Mouse (Mus musculus) erythroid progenitor cell, adult 5-6 weeks (primary cell): Measurements from ENCODE around the gene Fzd7. TPM values are rescaled to one million over a fixed set of nuclear protein-coding genes. Genes with fewer than 3 reads are reported as not detected.

ENCODE experiments used
- ATAC-seq: replicated peaks from 2 replicates; pipeline ENCODE4 v1.8.0; 2016; ENCODE audit warnings: moderate number of reproducible peaks, mild to moderate bottlenecking, moderate TSS enrichment, inconsistent platforms; ENCODE audit not compliant: poor library complexity, low FRiP score, severe bottlenecking
- total RNA-seq, 2 experiments: library from RNA; stranded (forward) in 1 of 2; stranded (reverse) in 1 of 2; fragments of 150-400 nt in 1 of 2; fragments of 186-747, 209-891 nt in 1 of 2; gene quantifications; 2 replicates each; pipeline versions ENCODE4 v1.2.3 to v1.2.4; 2015 to 2017; ENCODE audit warnings: low replicate concordance in 2 of 2

The Fzd7 gene
- total RNA-seq, 2 experiments from 2014 or later, result 0.45 to 5.4 TPM

DNA sequence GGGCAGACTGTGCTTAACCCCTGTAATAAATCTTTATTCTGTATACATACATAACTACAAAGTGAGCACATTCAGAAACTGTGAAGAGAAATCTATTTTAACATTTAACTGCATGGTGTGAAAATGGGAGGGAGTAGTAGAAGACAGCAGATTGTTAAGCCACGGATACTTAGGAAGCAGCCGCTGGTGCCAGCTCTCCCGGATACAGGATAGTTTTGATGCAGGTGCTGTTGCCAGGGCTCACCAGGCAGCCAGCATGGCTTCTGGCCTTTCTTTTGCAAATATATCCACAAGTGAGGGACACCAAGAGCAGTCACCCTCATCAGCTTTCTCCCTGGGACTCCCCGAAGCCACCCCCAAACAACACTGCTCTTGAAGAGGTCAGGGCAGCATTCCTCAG is 13.1 kb upstream of the Fzd7 start:
- ATAC-seq, result no peak

DNA sequence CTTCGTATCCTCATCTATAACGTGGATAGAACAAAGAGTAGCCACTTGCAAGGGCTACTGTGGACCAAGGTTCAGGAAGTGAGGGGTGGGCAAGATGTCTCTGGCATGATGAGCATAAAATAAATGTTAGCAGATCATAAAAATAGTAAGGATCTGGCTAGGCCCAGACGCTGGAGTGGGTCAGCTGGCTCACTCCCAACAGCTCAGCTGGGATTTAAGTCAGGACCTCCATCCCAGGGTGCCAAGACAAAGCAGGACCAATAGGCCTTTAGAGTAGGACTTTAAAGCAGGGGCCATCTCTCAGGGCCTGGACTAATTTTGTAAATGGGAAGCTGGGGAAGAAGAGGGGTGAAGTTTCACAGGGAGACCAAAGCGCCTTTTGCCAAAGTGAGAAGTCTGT is 11.5 kb upstream of the Fzd7 start:
- no peak for ATAC-seq

- ATAC-seq, result no peak
These were observed 9.7 kb upstream of the Fzd7 start for GRCm38 (mm10) chr1:59472368-59473180.

DNA sequence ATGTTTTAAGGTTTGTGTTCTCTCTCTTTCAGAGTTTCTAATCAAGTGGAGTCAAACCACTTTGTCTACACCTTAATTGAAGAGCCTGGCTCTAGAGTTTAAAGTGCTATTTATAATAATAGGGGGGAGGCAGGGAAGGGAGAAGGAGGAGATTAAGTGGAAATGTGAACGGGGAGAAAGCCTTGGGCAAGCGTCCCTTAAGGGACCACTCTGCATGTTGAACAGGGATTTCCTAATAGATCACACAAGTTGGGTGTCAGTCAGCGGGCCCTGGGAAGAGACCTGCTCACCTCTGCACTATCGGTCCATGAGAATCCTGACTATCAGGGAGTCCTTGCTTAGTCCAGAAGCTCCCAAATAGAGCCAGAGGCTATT is 9.1 kb upstream of the Fzd7 start:
- no peak for ATAC-seq

DNA sequence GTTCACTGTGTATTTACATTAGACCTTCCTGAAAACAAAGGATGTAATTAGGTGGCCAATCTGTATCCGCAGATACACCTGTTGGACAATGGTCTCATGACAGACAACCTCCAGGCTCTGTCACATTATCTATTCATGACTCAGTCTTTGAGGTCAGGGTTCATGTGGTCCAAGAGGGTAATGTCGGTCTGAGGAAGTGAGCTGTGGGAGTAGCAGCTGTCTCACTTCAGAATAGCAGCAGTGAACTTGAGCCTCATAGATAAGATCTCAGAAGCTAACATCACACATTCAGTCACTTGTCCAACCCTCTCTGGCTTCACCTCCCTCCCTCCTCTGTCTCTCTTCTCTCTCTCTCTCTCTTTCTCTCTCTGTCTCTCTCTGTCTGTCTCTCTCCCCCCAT is 6.6 kb upstream of the Fzd7 start:
- ATAC-seq, result no peak

DNA sequence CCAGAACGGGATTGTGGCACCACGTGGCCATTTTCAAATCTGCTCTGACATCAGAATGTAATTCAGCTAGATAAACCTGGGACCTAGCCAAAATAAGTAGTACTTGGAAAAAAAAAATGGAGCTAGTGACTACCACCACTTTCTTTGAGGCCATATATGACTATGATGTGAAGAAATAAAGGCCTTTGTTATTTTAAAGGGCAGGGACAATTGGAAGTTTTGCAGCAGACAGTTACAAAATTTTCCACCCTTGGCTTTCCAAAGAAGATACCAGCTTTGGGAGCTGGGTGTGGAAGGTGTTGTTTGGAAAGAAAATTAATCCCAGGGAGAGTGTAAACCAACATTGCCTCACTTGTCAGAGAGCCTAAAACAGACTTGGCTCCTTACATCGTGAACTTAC is 3.3 kb upstream of the Fzd7 start:
- no peak for ATAC-seq

DNA sequence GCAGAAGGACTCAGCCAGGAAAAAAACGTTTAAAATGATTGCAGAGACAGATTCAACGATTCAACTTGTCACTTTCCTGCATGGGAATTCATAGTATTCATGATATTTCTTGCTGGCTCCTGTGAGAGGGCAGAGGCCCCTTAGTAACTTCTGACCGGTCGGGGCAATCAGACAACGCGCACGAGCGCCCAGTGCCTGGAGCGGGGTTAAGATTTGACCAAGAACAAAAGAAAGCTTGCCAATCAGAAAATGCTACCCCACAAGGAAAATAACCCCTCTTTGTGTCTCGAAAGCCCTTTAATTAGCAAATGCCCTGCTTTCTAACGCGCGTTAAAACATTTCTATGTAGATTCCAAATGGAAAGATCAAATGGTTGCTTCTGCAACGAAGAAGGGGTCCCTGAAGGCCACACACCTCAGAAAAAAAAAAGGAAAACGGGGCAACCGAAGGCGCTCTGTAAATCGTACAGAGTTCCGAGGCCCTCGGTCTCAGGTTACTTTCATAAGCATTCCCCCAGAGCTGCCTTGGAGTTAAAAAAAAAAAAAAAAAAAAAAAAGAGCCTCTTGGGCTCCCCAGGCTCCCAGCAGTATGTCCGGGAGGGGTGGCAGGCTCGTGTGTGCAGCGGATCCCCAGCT is 1.3 kb upstream of the Fzd7 start:
- no peak for ATAC-seq

- ATAC-seq, result peak; percentile 88
These were observed 550 bp upstream of the Fzd7 start for GRCm38 (mm10) chr1:59481456-59482291.

- no peak for ATAC-seq
These were observed 684 bp downstream of the Fzd7 start for GRCm38 (mm10) chr1:59482696-59483520.

DNA sequence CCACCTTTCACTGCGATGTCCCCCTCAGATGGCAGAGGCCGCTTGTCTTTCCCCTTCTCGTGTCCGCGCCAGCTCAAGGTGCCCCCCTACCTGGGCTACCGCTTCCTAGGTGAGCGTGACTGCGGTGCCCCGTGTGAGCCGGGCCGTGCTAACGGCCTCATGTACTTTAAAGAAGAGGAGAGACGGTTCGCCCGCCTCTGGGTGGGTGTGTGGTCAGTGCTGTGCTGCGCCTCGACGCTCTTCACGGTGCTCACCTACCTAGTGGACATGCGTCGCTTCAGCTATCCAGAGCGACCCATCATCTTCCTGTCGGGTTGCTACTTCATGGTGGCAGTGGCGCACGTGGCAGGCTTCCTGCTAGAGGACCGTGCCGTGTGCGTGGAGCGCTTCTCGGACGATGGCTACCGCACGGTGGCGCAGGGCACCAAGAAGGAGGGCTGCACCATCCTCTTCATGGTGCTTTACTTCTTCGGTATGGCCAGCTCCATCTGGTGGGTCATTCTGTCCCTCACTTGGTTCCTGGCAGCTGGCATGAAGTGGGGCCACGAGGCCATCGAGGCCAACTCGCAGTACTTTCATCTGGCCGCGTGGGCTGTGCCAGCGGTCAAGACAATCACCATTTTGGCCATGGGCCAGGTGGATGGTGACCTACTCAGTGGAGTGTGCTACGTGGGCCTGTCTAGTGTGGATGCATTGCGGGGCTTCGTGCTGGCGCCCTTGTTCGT is 1.5 kb downstream of the Fzd7 start:
- ATAC-seq, result no peak

GRCm38 (mm10) chr1:59484314-59484713 is 2.1 kb downstream of the Fzd7 start:
- no peak for ATAC-seq

DNA sequence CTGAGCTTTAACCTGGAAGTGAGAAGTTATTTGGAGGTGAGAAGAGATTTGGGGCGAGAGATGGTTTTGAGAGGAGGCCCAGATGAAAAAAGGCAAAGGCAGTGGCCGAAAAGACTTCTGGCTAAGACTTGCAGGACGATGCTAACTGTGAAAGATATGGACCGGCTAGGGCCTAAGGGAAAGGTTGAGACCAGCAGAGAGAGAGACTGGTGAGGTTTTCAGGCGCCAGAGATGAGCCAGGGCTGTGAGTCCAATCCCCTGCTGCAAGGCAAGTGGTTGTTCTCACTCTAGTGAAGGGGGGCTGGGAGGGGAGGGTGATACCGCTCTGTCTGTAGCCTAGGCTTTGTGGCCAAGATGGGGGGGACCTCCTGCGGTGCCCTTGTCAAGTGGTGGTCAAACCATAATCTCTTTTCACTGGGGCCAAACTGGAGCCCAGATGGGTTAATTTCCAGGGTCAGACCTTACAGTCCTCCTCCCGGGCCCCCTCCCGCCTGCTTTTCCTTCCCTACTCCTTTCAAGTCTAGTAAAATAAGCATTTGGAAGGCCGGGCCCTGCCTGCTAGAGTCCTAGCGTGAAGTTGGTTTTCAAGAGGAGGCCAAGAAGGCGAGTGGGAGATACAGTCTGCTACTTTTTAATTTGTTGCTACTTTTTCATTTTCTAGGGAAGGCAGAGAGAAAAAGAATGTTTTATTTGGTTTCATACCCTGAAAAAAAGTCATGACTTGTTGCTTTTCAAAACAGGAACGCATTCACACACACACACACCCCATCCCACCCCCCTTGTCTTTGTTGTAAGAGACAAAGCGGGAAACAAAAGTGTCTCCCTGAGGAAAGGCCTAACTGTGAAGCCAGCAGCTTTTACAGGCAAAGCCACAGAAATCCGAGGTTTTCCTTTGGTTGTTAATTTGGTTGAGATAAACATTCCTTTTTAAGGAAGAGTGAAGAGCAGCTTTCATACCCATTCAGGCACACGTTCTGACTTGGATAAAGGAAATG is 2.9 kb downstream of the Fzd7 start:
- ATAC-seq, result no peak

- no peak for ATAC-seq
These were observed 3.6 kb downstream of the Fzd7 start for GRCm38 (mm10) chr1:59485803-59486202.

DNA sequence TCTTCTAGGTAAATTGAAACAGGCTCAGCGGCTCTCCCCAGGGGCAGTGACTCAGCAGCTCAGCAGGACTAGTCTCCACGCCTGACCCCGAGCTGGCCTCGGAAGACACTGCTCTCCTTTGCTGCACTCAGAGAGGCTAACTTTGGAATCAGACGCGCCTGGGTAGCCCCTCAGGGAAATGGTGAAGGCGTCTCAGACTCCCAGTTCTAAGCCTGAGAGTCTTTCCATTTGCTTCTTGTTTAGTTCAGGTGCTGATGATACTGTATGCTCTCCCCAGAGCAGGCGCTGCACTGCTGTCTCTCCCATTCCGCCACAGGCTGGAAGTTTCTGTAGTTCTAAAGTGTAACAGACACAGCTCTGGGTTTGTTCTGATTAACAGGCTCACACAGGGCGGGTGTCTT is 5.4 kb downstream of the Fzd7 start:
- ATAC-seq, result peak; percentile 75

DNA sequence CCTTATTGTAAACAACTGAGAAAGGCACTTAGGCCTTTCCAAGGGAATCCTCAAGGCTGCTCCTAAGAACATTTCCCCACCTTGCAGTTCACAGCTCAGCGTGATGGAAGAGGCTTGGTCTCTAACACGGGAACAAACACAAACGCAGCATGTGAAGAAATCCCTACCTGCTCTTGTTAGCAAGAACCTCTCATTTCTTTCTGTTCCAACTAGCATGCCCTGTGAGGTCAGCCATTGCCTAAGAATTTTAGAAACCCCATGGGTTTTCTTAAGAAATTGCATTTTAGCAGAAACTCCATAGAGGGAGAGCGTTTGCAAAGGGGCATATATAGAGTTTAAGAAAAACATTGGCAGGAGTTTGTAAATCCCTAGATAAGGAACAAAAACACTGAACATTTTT is 6.3 kb downstream of the Fzd7 start:
- no peak for ATAC-seq

DNA sequence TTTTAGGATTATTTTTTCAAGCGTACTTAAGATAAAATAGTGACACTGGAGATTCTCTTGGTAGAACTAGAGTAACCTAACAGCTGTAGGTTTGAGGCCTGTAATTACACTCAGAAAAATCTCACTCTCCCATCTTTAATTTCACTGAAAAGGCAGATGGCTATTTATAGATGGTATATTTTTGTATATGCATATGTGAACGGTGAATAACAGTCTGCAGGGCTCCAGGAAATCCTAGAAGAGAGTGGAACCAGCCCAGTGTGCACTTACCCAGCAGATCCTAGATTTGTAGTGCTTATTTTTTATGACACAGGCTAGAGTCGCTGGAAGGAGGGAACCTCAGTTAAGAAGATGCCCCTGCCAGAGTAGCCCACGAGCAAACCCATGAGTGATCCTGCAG is 6.8 kb downstream of the Fzd7 start:
- no peak for ATAC-seq

DNA sequence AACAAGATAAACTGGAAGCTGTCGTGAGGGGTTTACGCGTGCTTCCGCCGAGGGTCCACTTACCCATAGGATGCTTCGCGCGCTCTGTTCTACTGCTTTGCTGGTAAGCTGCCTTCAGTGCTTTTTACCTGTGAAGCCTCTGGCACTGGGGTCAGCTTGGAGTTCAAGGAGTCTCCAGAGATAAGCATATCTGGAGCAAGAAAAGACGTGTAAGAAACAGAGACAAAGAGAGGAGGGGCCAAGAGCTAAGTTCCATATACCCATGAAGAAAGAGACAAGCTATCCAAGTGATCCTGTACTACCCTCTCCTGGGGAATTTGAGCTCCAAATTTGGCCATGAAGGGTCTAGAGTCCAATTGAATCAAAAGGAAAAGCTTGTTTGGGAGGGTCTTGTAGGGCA is 9.3 kb downstream of the Fzd7 start:
- no peak for ATAC-seq

- peak; percentile 33; the same call in 1 of the 2 replicates for ATAC-seq
These were observed 10.2 kb downstream of the Fzd7 start for GRCm38 (mm10) chr1:59492432-59492831.
